Mouse (Mus musculus) ovary, adult 2 months (tissue): ENCODE data around the gene Maff. TPM values are rescaled to one million over a fixed set of nuclear protein-coding genes. Genes with fewer than 3 reads are reported as not detected.

Experiments
- polyA plus RNA-seq: library from polyadenylated mRNA; depleted of rRNA; stranded (reverse); fragments of >200 nt; gene quantifications from 2 replicates; pipeline ENCODE4 v1.2.3, GENCODE M21; 2012; rRNA removed

The Maff gene
- polyA plus RNA-seq, result 8.4 and 16.0 TPM in 2 replicates

GRCm38 (mm10) chr15:79346051-79346793, at the start of gene Maff:
TSS of gene Maff (plus strand) at chr15:79346621.

GRCm38 (mm10) chr15:79328058-79328938, 18.1 kb upstream of the Maff start, which contains the start of gene Pla2g6:
TSS of gene Pla2g6 (minus strand) at chr15:79328390.

GRCm38 (mm10) chr15:79402836-79403762, 56.7 kb downstream of the Maff start, which contains the start of gene Tmem184b:
TSS of gene Tmem184b (minus strand) at chr15:79403569.

Other genes with a start within 250 kb of the Maff start
- gene Micall1, start 237.7 kb upstream of the Maff start, polyA plus RNA-seq, result 46.7 and 50.8 TPM in 2 replicates
- gene Polr2f, start 205.6 kb upstream of the Maff start, polyA plus RNA-seq, result 46.6 and 52.7 TPM in 2 replicates
- gene 1700088E04Rik, start 205.4 kb upstream of the Maff start, polyA plus RNA-seq, result 14.3 and 22.3 TPM in 2 replicates
- 0.70 and 1.3 TPM in 2 replicates for gene Sox10, start 181.4 kb upstream of the Maff start, polyA plus RNA-seq
- 36.5 and 39.2 TPM in 2 replicates for gene Pick1, start 117.4 kb upstream of the Maff start, polyA plus RNA-seq
- gene Gm49486, start 117.2 kb upstream of the Maff start, polyA plus RNA-seq, result 0.23 TPM in 1 of 2 replicates, not detected in the other
- gene Slc16a8, start 91.9 kb upstream of the Maff start, polyA plus RNA-seq, result 0.11 and 0.70 TPM in 2 replicates
- 7.3 and 9.0 TPM in 2 replicates for gene Baiap2l2, start 61.1 kb upstream of the Maff start, polyA plus RNA-seq
- 64.3 and 68.4 TPM in 2 replicates for gene Pla2g6, start 18.2 kb upstream of the Maff start, polyA plus RNA-seq
- gene Tmem184b, start 56.9 kb downstream of the Maff start, polyA plus RNA-seq, result 184 and 197 TPM in 2 replicates
- gene Csnk1e, start 108.9 kb downstream of the Maff start, polyA plus RNA-seq, result 70.4 and 118 TPM in 2 replicates
- 0.26 and 0.33 TPM in 2 replicates for gene Kcnj4, start 158.6 kb downstream of the Maff start, polyA plus RNA-seq
- 37.3 and 39.4 TPM in 2 replicates for gene Kdelr3, start 169.8 kb downstream of the Maff start, polyA plus RNA-seq
- gene Ddx17, start 200.1 kb downstream of the Maff start, polyA plus RNA-seq, result 403 and 414 TPM in 2 replicates